Mouse (Mus musculus) ES-E14 (cell line): ENCODE results near the gene Ak7.

Experiments used
- HCFC1 ChIP-seq: IDR thresholded peaks from 2 replicates; pipeline ENCODE4 v1.6.1; 2012; ENCODE audit warnings: low read length, inconsistent platforms, borderline replicate concordance; ENCODE audit not compliant: insufficient read depth
- MAFK ChIP-seq: IDR thresholded peaks from 2 replicates; pipeline ENCODE4 v1.6.1; 2014; ENCODE audit warnings: mild to moderate bottlenecking, low read depth, low read length, inconsistent platforms; ENCODE audit not compliant: insufficient read depth
- ZC3H11A ChIP-seq: IDR thresholded peaks from 2 replicates; pipeline ENCODE4 v1.6.1; 2012; ENCODE audit warnings: low read depth, mild to moderate bottlenecking, inconsistent platforms, low read length, borderline replicate concordance

- no peak for TF ChIP-seq HCFC1
- TF ChIP-seq ZC3H11A = no peak
- no peak for TF ChIP-seq MAFK
Measured at GRCm38 (mm10) chr12:105721452-105722132, 15.8 kb downstream of the Ak7 start.
